Mouse (Mus musculus): Measurements from ENCODE around the gene Krtap31-1. TPM values are rescaled to one million over a fixed set of nuclear protein-coding genes. Genes with fewer than 3 reads are reported as not detected.

Gene Krtap31-1
- polyA plus RNA-seq (2015; fragmentation: Nextera tagmentation; extraction: Ambion mirVana) = not detected in 2 replicates

GRCm38 (mm10) chr11:99907620-99908019 is at the start of gene Krtap31-1:
TSS of gene Krtap31-1 (plus strand) at chr11:99907920.

GRCm38 (mm10) chr11:99864176-99864575 is 43.5 kb upstream of the Krtap31-1 start, which contains the start of gene Gm11559:
TSS of gene Gm11559 (plus strand) at chr11:99864476.

GRCm38 (mm10) chr11:99873089-99873488 is 34.6 kb upstream of the Krtap31-1 start, which contains the start of gene Krtap9-1:
TSS of gene Krtap9-1 (plus strand) at chr11:99873389.

GRCm38 (mm10) chr11:99878887-99879286 is 28.8 kb upstream of the Krtap31-1 start, which contains the start of gene Gm11567:
TSS of gene Gm11567 (plus strand) at chr11:99879187.

GRCm38 (mm10) chr11:99914451-99914850 is 6.7 kb downstream of the Krtap31-1 start, which contains the start of gene Gm11565:
TSS of gene Gm11565 (plus strand) at chr11:99914751.

GRCm38 (mm10) chr11:99935991-99936390 is 28.3 kb downstream of the Krtap31-1 start, which contains the start of gene Krtap31-2:
TSS of gene Krtap31-2 (plus strand) at chr11:99936291.

GRCm38 (mm10) chr11:99948175-99948574 is 40.5 kb downstream of the Krtap31-1 start, which contains the start of gene Krtap9-5:
TSS of gene Krtap9-5 (plus strand) at chr11:99948475.

Other genes starting within 250 kb of the Krtap31-1 start
- not detected in 2 replicates for gene Gm11563, start 249.0 kb upstream of the Krtap31-1 start, polyA plus RNA-seq (2015; fragmentation: Nextera tagmentation; extraction: Ambion mirVana)
- gene Krtap4-6, start 242.0 kb upstream of the Krtap31-1 start, polyA plus RNA-seq (2015; fragmentation: Nextera tagmentation; extraction: Ambion mirVana) = not detected in 2 replicates
- gene Gm14190, start 217.2 kb upstream of the Krtap31-1 start, polyA plus RNA-seq (2015; fragmentation: Nextera tagmentation; extraction: Ambion mirVana) = not detected in 2 replicates
- gene Gm14180, start 173.6 kb upstream of the Krtap31-1 start, polyA plus RNA-seq (2015; fragmentation: Nextera tagmentation; extraction: Ambion mirVana) = not detected in 2 replicates
- not detected in 2 replicates for gene Gm11595, start 135.0 kb upstream of the Krtap31-1 start, polyA plus RNA-seq (2015; fragmentation: Nextera tagmentation; extraction: Ambion mirVana)
- gene Krtap4-8, start 127.2 kb upstream of the Krtap31-1 start, polyA plus RNA-seq (2015; fragmentation: Nextera tagmentation; extraction: Ambion mirVana) = not detected in 2 replicates
- gene Krtap4-9, start 122.7 kb upstream of the Krtap31-1 start, polyA plus RNA-seq (2015; fragmentation: Nextera tagmentation; extraction: Ambion mirVana) = not detected in 2 replicates
- not detected in 2 replicates for gene Gm11596, start 114.5 kb upstream of the Krtap31-1 start, polyA plus RNA-seq (2015; fragmentation: Nextera tagmentation; extraction: Ambion mirVana)
- gene Gm11569, start 109.0 kb upstream of the Krtap31-1 start, polyA plus RNA-seq (2015; fragmentation: Nextera tagmentation; extraction: Ambion mirVana) = not detected in 2 replicates
- gene Gm11554, start 103.5 kb upstream of the Krtap31-1 start, polyA plus RNA-seq (2015; fragmentation: Nextera tagmentation; extraction: Ambion mirVana) = not detected in 2 replicates
- not detected in 2 replicates for gene Krtap4-13, start 98.0 kb upstream of the Krtap31-1 start, polyA plus RNA-seq (2015; fragmentation: Nextera tagmentation; extraction: Ambion mirVana)
- not detected in 2 replicates for gene Gm11564, start 92.3 kb upstream of the Krtap31-1 start, polyA plus RNA-seq (2015; fragmentation: Nextera tagmentation; extraction: Ambion mirVana)
- not detected in 2 replicates for gene 2300003K06Rik, start 69.9 kb upstream of the Krtap31-1 start, polyA plus RNA-seq (2015; fragmentation: Nextera tagmentation; extraction: Ambion mirVana)
- gene Krtap4-16, start 56.3 kb upstream of the Krtap31-1 start, polyA plus RNA-seq (2015; fragmentation: Nextera tagmentation; extraction: Ambion mirVana) = not detected in 2 replicates
- not detected in 2 replicates for gene Gm11568, start 50.0 kb upstream of the Krtap31-1 start, polyA plus RNA-seq (2015; fragmentation: Nextera tagmentation; extraction: Ambion mirVana)
- not detected in 2 replicates for gene Gm11559, start 43.4 kb upstream of the Krtap31-1 start, polyA plus RNA-seq (2015; fragmentation: Nextera tagmentation; extraction: Ambion mirVana)
- not detected in 2 replicates for gene Krtap9-1, start 34.5 kb upstream of the Krtap31-1 start, polyA plus RNA-seq (2015; fragmentation: Nextera tagmentation; extraction: Ambion mirVana)
- not detected in 2 replicates for gene Gm11567, start 28.7 kb upstream of the Krtap31-1 start, polyA plus RNA-seq (2015; fragmentation: Nextera tagmentation; extraction: Ambion mirVana)
- gene Gm11565, start 6.8 kb downstream of the Krtap31-1 start, polyA plus RNA-seq (2015; fragmentation: Nextera tagmentation; extraction: Ambion mirVana) = not detected in 2 replicates
- gene Krtap31-2, start 28.4 kb downstream of the Krtap31-1 start, polyA plus RNA-seq (2015; fragmentation: Nextera tagmentation; extraction: Ambion mirVana) = not detected in 2 replicates
- gene Krtap9-5, start 40.6 kb downstream of the Krtap31-1 start, polyA plus RNA-seq (2015; fragmentation: Nextera tagmentation; extraction: Ambion mirVana) = not detected in 2 replicates
- gene Krtap29-1, start 71.1 kb downstream of the Krtap31-1 start, polyA plus RNA-seq (2015; fragmentation: Nextera tagmentation; extraction: Ambion mirVana) = not detected in 2 replicates
- not detected in 2 replicates for gene Krtap16-1, start 78.7 kb downstream of the Krtap31-1 start, polyA plus RNA-seq (2015; fragmentation: Nextera tagmentation; extraction: Ambion mirVana)
- not detected in 2 replicates for gene Krtap17-1, start 86.1 kb downstream of the Krtap31-1 start, polyA plus RNA-seq (2015; fragmentation: Nextera tagmentation; extraction: Ambion mirVana)
- gene Krt33a, start 108.3 kb downstream of the Krtap31-1 start, polyA plus RNA-seq (2015; fragmentation: Nextera tagmentation; extraction: Ambion mirVana) = not detected in 2 replicates
- not detected in 2 replicates for gene Krt33b, start 121.9 kb downstream of the Krtap31-1 start, polyA plus RNA-seq (2015; fragmentation: Nextera tagmentation; extraction: Ambion mirVana)
- not detected in 2 replicates for gene Krt34, start 133.6 kb downstream of the Krtap31-1 start, polyA plus RNA-seq (2015; fragmentation: Nextera tagmentation; extraction: Ambion mirVana)
- not detected in 2 replicates for gene Krt31, start 142.6 kb downstream of the Krtap31-1 start, polyA plus RNA-seq (2015; fragmentation: Nextera tagmentation; extraction: Ambion mirVana)
- gene Krt32, start 180.3 kb downstream of the Krtap31-1 start, polyA plus RNA-seq (2015; fragmentation: Nextera tagmentation; extraction: Ambion mirVana) = not detected in 2 replicates
- gene Krt35, start 188.3 kb downstream of the Krtap31-1 start, polyA plus RNA-seq (2015; fragmentation: Nextera tagmentation; extraction: Ambion mirVana) = not detected in 2 replicates
- gene Krt36, start 197.7 kb downstream of the Krtap31-1 start, polyA plus RNA-seq (2015; fragmentation: Nextera tagmentation; extraction: Ambion mirVana) = not detected in 2 replicates
- gene Krt13, start 213.6 kb downstream of the Krtap31-1 start, polyA plus RNA-seq (2015; fragmentation: Nextera tagmentation; extraction: Ambion mirVana) = 0.12 and 0.38 TPM in 2 replicates
- gene Krt15, start 228.0 kb downstream of the Krtap31-1 start, polyA plus RNA-seq (2015; fragmentation: Nextera tagmentation; extraction: Ambion mirVana) = 1.00 and 1.1 TPM in 2 replicates
- gene Krt19, start 240.7 kb downstream of the Krtap31-1 start, polyA plus RNA-seq (2015; fragmentation: Nextera tagmentation; extraction: Ambion mirVana) = 39.8 and 40.8 TPM in 2 replicates